Comparison of ENCODE assay signal across 13 mouse cellular contexts in genomic region chrX:159765850-159766249, GRCm38 (mm10).
"Had no signal": no experiment of that assay in that cellular context is flagged by ENCODE, and none has a peak within 500 bp of the region (broad histone marks: within the 10 kb centered on the region; RNA-seq: fewer than 3 reads in every experiment).

No protein-coding gene starts in this region.

- H3K9ac ChIP-seq: liver, embryonic 15.5 days had no signal

- H3K27ac ChIP-seq: left cerebral cortex, adult 2 months; limb, embryonic 10.5 days; liver, embryonic 15.5 days; midbrain, embryonic 10.5 days had no signal

- H3K4me3 ChIP-seq: left cerebral cortex, adult 2 months; limb, embryonic 10.5 days; liver, embryonic 15.5 days; midbrain, embryonic 10.5 days had no signal

- H3K27me3 ChIP-seq: liver, embryonic 15.5 days had no signal

- H3K4me1 ChIP-seq: limb, embryonic 10.5 days; liver, embryonic 15.5 days had no signal

- H3K4me2 ChIP-seq: liver, embryonic 11.5 days; liver, embryonic 15.5 days had no signal

- ATAC-seq: lung, postnatal 0 days; midbrain, embryonic 16.5 days had no signal

- DNase-seq: kidney, adult 18-20 months; lung, adult 2 months; lung, postnatal 36 days; retina, postnatal 1 day; right cerebral cortex, postnatal 4 days; thymus, postnatal 36 days had no signal

- H3K9me3 ChIP-seq: limb, embryonic 10.5 days; liver, embryonic 15.5 days; midbrain, embryonic 10.5 days had no signal

- H3K36me3 ChIP-seq: limb, embryonic 10.5 days; liver, embryonic 15.5 days; midbrain, embryonic 10.5 days had no signal
